Mouse (Mus musculus) testis, adult 2 months (tissue): ENCODE measurements around the gene Magi2. TPM values are rescaled to one million over a fixed set of nuclear protein-coding genes. Genes with fewer than 3 reads are reported as not detected.
"Not testable (repeated sequence)": the region's sequence is repeated elsewhere in the genome, so short reads cannot be mapped to it uniquely, and the experiment has no call there.

Experiments used
- H3K27ac ChIP-seq: fragments of 200-500 bp; 2 replicates; pipeline ENCODE4 v1.5.1; 2012; ENCODE audit warnings: low read depth, low read length; ENCODE audit not compliant: control insufficient read depth, insufficient read depth
- H3K27me3 ChIP-seq: fragments of 200-500 bp; 2 replicates; pipeline ENCODE4 v1.6.1; 2012; ENCODE audit warnings: mild to moderate bottlenecking, low read length, moderate library complexity; ENCODE audit not compliant: control insufficient read depth, insufficient read depth
- H3K36me3 ChIP-seq: fragments of 200-500 bp; 2 replicates; pipeline ENCODE4 v1.6.1; 2012; ENCODE audit warnings: mild to moderate bottlenecking, low read length; ENCODE audit not compliant: control insufficient read depth, insufficient read depth
- H3K4me1 ChIP-seq: fragments of 200-500 bp; 2 replicates; pipeline ENCODE4 v1.6.1; 2012; ENCODE audit warnings: low read length; ENCODE audit not compliant: control insufficient read depth, insufficient read depth
- H3K4me3 ChIP-seq: fragments of 200-500 bp; 2 replicates; pipeline ENCODE4 v1.5.1; 2012; ENCODE audit warnings: low read depth, mild to moderate bottlenecking, low read length, moderate library complexity, mixed read lengths; ENCODE audit not compliant: control insufficient read depth
- CTCF ChIP-seq: fragments of 200-500 bp; IDR thresholded peaks from 2 replicates; pipeline ENCODE4 v1.5.1; 2012; ENCODE audit warnings: low read depth, mild to moderate bottlenecking, inconsistent platforms, low read length, moderate library complexity; ENCODE audit not compliant: control insufficient read depth, insufficient read depth, insufficient replicate concordance
- POLR2A ChIP-seq: fragments of 200-500 bp; IDR thresholded peaks from 2 replicates; pipeline ENCODE4 v1.6.1; 2012; ENCODE audit warnings: low read depth, mild to moderate bottlenecking, inconsistent platforms, low read length, moderate library complexity; ENCODE audit not compliant: control insufficient read depth
- polyA plus RNA-seq: library from polyadenylated mRNA; depleted of rRNA; stranded (reverse); fragments of >200 nt; gene quantifications from 2 replicates; pipeline ENCODE4 v1.2.3, GENCODE M21; 2012

Magi2 gene
- polyA plus RNA-seq, 1 experiment: 6.3 TPM

DNA sequence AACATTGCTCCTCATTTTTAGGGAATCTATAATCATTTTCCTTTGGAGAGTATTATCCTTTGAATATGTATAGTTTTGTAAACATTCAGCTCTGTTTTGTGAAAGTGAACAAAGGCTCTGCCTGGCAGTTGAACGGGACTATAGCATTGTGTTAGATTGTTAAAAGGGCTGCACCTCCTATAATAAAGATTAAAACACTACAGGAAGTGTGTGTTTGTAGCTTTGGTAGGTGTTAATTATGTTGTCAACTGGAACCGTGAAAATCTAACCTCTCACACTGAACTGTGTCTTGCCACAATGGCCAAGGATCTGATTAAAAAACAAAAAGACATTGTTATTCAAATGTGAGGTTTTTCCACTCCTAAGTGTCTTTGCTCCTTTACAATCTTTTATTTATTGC lies 312.5 kb downstream of the Magi2 start:
- TF ChIP-seq POLR2A: no peak
- TF ChIP-seq CTCF: no peak
- Histone ChIP-seq H3K27me3 (no peaks in the 10 kb centered on the region), H3K4me3 (no peak overlapping the region), H3K36me3 (no peaks in the 10 kb centered on the region), H3K4me1 (no peaks in the 10 kb centered on the region), H3K27ac (no peak overlapping the region)

DNA sequence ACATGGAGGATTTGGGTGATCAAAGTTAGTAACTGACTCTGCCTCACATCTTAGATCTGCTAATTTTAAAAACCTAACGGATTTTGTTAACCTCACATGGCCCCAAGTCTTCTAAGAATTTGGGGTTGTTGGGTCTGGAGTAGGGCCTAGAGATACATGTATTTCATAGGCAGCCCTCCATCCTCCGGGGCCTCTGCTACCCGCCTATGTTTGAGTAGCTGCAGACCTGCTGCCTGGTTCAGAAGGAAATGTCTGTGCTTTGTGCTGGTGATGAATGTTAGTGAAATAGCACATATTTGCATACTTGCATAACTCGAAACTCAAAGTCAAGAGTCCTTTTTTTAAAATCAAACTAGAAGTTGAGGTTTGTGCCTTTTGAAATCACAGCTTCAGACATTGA lies 319.6 kb downstream of the Magi2 start:
- H3K4me1 ChIP-seq: no peaks in the 10 kb centered on the region
- no peak overlapping the region for H3K27ac ChIP-seq
- no peaks in the 10 kb centered on the region for H3K36me3 ChIP-seq
- H3K4me3 ChIP-seq: no peak overlapping the region
- no peaks in the 10 kb centered on the region for H3K27me3 ChIP-seq
- TF ChIP-seq CTCF (no peak), POLR2A (no peak)

DNA sequence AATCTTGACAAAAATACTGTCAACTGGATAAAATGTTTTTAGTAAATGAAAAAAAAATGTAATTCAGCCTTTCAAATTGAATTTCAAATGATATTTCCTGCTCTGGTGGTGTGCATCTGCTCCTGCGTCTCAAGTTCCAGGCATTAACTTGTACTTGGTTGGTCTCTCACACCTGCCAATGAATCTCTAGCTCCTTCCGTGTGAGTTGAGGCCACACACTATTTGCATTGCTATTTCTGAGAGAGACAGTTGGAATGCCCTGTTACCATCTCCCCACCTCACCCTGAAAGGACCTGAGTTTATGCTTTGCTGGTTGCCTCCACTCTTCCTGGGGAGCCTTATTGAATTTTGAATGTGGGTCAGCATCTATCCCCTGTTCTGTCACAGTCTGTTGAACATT lies 320.1 kb downstream of the Magi2 start:
- Histone ChIP-seq H3K4me1 (no peaks in the 10 kb centered on the region), H3K27me3 (no peaks in the 10 kb centered on the region), H3K36me3 (no peaks in the 10 kb centered on the region), H3K27ac (no peak overlapping the region), H3K4me3 (no peak overlapping the region)
- no peak for TF ChIP-seq POLR2A
- TF ChIP-seq CTCF: no peak

DNA sequence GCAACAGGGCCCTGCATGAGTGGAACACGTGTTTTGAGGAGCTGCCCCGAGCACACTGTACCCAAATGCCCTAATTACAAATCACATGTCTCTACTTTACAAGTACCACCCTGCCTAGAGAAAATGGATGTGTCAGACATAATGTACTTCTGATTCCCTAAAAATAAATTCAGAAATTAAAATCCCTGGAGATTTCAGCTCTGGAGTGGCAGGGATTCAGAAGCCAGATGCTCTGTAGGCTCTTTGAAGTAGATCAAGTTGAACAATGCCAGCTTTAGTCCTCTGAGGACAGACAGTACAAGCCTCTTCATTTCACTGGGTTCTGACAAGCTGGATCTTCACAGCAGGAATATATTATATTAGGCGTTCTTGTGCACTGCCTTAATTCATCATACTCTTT lies 326.7 kb downstream of the Magi2 start:
- Histone ChIP-seq H3K4me3 (no peak overlapping the region), H3K27me3 (no peaks in the 10 kb centered on the region), H3K4me1 (no peaks in the 10 kb centered on the region), H3K27ac (no peak overlapping the region), H3K36me3 (no peaks in the 10 kb centered on the region)
- TF ChIP-seq POLR2A (no peak), CTCF (no peak)

DNA sequence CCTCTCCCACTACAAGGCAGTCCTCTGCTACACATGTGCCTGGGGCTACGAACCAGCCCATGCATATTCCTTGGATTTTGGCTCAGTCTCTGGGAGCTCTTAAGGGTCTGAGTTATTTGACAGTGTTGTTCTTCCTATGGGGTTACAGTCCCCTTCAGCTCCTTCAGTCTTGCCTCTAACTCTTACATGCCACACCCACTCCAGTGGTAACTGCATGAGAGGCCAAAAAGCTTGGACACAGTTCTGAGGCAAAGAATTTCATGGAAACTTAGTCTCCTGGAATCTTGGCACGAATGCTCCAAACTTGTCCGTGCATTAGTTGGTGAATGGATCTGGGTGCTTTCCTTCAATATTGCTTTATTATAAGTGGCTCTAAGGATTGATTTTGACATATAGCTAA lies 338.8 kb downstream of the Magi2 start:
- no peak for TF ChIP-seq POLR2A
- no peak for TF ChIP-seq CTCF
- no peak overlapping the region for H3K27ac ChIP-seq
- no peaks in the 10 kb centered on the region for H3K36me3 ChIP-seq
- no peaks in the 10 kb centered on the region for H3K27me3 ChIP-seq
- H3K4me3 ChIP-seq: no peak overlapping the region
- no peaks in the 10 kb centered on the region for H3K4me1 ChIP-seq

DNA sequence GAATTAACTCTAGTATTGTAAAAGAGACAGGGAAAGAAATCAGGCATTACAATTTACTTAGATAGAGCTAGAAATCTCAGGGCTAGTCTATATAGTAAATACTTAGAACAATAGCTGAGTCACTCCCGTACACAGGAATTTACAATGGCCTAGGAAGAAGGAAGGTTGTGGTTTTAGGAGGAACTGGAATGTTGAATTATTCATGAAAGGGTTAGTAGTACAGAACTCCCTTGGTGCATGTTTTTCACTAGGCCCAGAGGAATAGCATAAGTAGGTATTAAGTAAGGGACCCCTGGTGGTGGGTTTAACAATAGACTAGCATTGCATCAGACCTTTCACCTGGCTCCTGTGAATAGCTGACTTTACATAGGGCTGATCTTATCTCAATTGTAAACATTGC lies 339.3 kb downstream of the Magi2 start:
- H3K36me3 ChIP-seq, H3K27me3 ChIP-seq, H3K27ac ChIP-seq, H3K4me3 ChIP-seq, H3K4me1 ChIP-seq: not testable (repeated sequence)

DNA sequence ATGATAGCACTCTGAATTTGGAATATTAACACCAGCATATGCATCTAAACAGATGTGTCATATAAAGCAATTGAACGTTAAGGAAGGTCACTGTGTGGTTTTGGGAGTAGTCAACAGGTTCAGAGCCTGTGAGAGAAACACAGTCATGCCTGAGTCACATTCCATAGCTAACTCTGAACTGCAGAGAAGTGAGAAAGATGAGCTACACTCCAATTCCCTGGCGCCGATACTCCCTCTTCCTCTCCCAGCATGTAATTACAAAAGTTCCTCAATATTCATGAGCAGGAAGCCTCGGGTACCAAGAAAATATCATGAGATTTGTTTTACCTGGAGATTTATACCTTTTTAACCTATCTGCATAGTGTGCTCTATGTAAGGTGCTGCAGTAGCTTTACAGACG lies 380.9 kb downstream of the Magi2 start:
- H3K4me3 ChIP-seq: no peak overlapping the region
- no peak overlapping the region for H3K27ac ChIP-seq
- TF ChIP-seq CTCF (no peak), POLR2A (no peak)
- no peaks in the 10 kb centered on the region for H3K27me3 ChIP-seq
- H3K36me3 ChIP-seq: no peaks in the 10 kb centered on the region
- H3K4me1 ChIP-seq: no peaks in the 10 kb centered on the region

DNA sequence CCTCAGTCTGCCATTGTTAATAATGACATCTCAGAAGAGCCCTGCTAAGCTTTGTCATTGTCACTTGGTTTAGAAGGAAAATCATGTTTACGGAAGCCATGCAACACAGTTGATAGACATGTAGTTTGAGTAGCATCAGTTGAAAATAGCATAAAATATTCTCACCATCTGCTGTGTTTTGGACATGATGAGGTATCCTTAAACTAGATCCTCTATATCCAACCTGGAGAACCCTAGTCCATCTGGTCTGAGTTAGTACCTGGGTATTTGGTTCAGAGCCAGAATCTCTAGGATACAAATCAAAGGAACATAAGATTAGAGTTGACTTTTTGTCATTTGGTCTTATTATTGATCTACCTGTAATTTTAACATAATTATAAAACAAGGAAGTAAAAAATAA lies 385.0 kb downstream of the Magi2 start:
- Histone ChIP-seq H3K4me3 (no peak overlapping the region), H3K4me1 (no peaks in the 10 kb centered on the region), H3K27ac (no peak overlapping the region), H3K36me3 (no peaks in the 10 kb centered on the region), H3K27me3 (no peaks in the 10 kb centered on the region)
- TF ChIP-seq POLR2A (no peak), CTCF (no peak)
